Mouse (Mus musculus) adrenal gland, postnatal 4 days (tissue): ENCODE data around the gene Itpr3. TPM values are rescaled to one million over a fixed set of nuclear protein-coding genes. Genes with fewer than 3 reads are reported as not detected.

Source experiments
- DNase-seq, 2 experiments: peaks; one replicate each; pipeline ENCODE4 v3.0.0; 2021 to 2022; ENCODE audit warnings: low spot score in 2 of 2, mixed read lengths in 2 of 2
- microRNA-seq: library from miRNA; unstranded; fragments of <30 nt; microRNA quantifications from one replicate; pipeline ENCODE4 v1.2.0, GENCODE M21; 2021
- total RNA-seq, 2 experiments: library from RNA; stranded (reverse); gene quantifications; 2 replicates each; pipeline ENCODE4 v1.2.3; 2021

The Itpr3 gene
- total RNA-seq, 2 experiments from 2014 or later, result 13.6 to 19.4 TPM

DNA sequence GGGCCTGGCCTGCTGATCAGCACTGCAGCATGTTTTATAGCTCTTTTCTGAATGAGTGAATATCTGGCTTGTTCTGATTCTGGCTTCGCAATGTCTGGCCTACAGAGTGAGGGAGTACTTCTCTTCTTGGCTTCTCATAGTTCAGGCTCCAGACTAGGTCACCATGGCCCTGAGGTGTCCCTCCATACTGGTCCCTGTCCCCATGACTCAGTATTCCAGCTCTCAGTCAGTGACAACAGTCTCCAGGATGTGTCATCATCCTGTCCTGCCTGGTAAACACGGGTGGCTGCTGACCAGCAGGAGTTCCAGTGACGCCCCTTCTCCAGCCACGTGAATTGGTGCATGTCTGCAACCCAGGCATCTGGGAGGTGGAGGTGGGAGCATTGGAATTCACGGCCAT is 114.0 kb downstream of the Itpr3 start:
- no peak for DNase-seq

Small RNA genes lying within 50 kb of the gene (microRNA-seq; reads per million reads assigned to microRNA genes)
- gene Mir7677, result not detected

Other genes with a start within 250 kb of the Itpr3 start
- not detected for gene Nkx2-5, start 212.3 kb upstream of the Itpr3 start, total RNA-seq
- gene Kifc5b, start 140.2 kb upstream of the Itpr3 start, total RNA-seq, result 10 to 100 TPM; 11.8 to 12.2 TPM
- 10 to 100 TPM; 32.0 to 33.4 TPM for gene Phf1, start 124.3 kb upstream of the Itpr3 start, total RNA-seq
- gene Cuta, start 117.7 kb upstream of the Itpr3 start, total RNA-seq, result 100 to 1,000 TPM; 127 to 132 TPM
- 10 to 100 TPM; 29.7 to 37.1 TPM for gene Syngap1, start 116.1 kb upstream of the Itpr3 start, total RNA-seq
- gene Zbtb9, start 84.1 kb upstream of the Itpr3 start, total RNA-seq, result 1 to 10 TPM; 8.0 to 9.6 TPM
- gene Bak1, start 28.3 kb upstream of the Itpr3 start, total RNA-seq, result 10 to 100 TPM; 43.8 to 46.4 TPM
- gene Uqcc2, start 76.6 kb downstream of the Itpr3 start, total RNA-seq, result 100 to 1,000 TPM; 128 to 138 TPM
- gene Ip6k3, start 110.5 kb downstream of the Itpr3 start, total RNA-seq, result 1 to 10 TPM; 1.1 to 2.3 TPM
- gene Lemd2, start 147.2 kb downstream of the Itpr3 start, total RNA-seq, result 10 to 100 TPM; 69.1 to 73.3 TPM